Mouse (Mus musculus): ENCODE measurements at regions not wholly inside any gene's neighbourhood (a gene's known extent, or its start where the extent isn't known, plus 50 kb on each side); places are given as distances from the start of the nearest gene placed in this dataset.

GRCm38 (mm10) chr8:53956148-53956547 lies 121.3 kb upstream of the Vegfc start:
- no peak for ATAC-seq (replicated peaks; ENCODE audit: insufficient number of reproducible peaks, insufficient read depth, low FRiP score, low read depth)
- 68% methylated on average over 2 of the region's 2 CpGs for WGBS
- H3K27ac ChIP-seq = no peak overlapping the region

GRCm38 (mm10) chr8:53958548-53958947 lies 118.9 kb upstream of the Vegfc start:
- Histone ChIP-seq H3K9ac (no peak overlapping the region), H3K36me3 (no peaks in the 10 kb centered on the region), H3K4me1 (replicated peaks) (peaks cover 3% of the 10 kb centered on the region; the same call in 1 of the 2 replicates), H3K9me3 (replicated peaks) (no peaks in the 10 kb centered on the region), H3K27ac (peak overlapping the region; percentile 57), H3K4me3 (no peak overlapping the region), H3K27me3 (no peaks in the 10 kb centered on the region), H3K4me2 (no peak overlapping the region)
- WGBS = 8% methylated on average over 1 of the region's 1 CpGs
- peak; percentile 31; the same call in 1 of the 2 replicates for ATAC-seq (replicated peaks; ENCODE audit: insufficient number of reproducible peaks, insufficient read depth, low FRiP score, low read depth)

More at GRCm38 (mm10) chr8:53956148-53956547, 121.3 kb upstream of the Vegfc start:
- no peak overlapping the region for H3K4me2 ChIP-seq
- peaks cover 3% of the 10 kb centered on the region; the same call in 1 of the 2 replicates for H3K4me1 ChIP-seq (replicated peaks)
- no peaks in the 10 kb centered on the region for H3K9me3 ChIP-seq (replicated peaks)
- no peaks in the 10 kb centered on the region for H3K27me3 ChIP-seq
- H3K9ac ChIP-seq = no peak overlapping the region
- no peaks in the 10 kb centered on the region for H3K36me3 ChIP-seq
- no peak overlapping the region for H3K4me3 ChIP-seq

GRCm38 (mm10) chr8:53962993-53963392 lies 114.4 kb upstream of the Vegfc start:
- Histone ChIP-seq H3K4me1 (replicated peaks) (peaks cover 3% of the 10 kb centered on the region; the same call in 1 of the 2 replicates), H3K4me2 (no peak overlapping the region), H3K4me3 (no peak overlapping the region), H3K9ac (no peak overlapping the region), H3K9me3 (replicated peaks) (no peaks in the 10 kb centered on the region), H3K27me3 (no peaks in the 10 kb centered on the region), H3K36me3 (no peaks in the 10 kb centered on the region), H3K27ac (no peak overlapping the region)
- WGBS = 80% methylated on average over 1 of the region's 1 CpGs
- no peak for ATAC-seq (replicated peaks; ENCODE audit: insufficient number of reproducible peaks, insufficient read depth, low FRiP score, low read depth)

- no peak for ATAC-seq (replicated peaks; ENCODE audit: insufficient number of reproducible peaks, insufficient read depth, low FRiP score, low read depth)
- Histone ChIP-seq H3K4me1 (replicated peaks) (no peaks in the 10 kb centered on the region), H3K4me3 (no peak overlapping the region), H3K9me3 (replicated peaks) (no peaks in the 10 kb centered on the region), H3K27me3 (no peaks in the 10 kb centered on the region), H3K4me2 (no peak overlapping the region), H3K27ac (no peak overlapping the region), H3K36me3 (no peaks in the 10 kb centered on the region), H3K9ac (no peak overlapping the region)
- 75% methylated on average over 2 of the region's 2 CpGs for WGBS
Measured at GRCm38 (mm10) chr8:53984296-53984695, 93.1 kb upstream of the Vegfc start.

- no peaks in the 10 kb centered on the region for H3K27me3 ChIP-seq
- H3K9ac ChIP-seq = no peak overlapping the region
- H3K4me3 ChIP-seq = no peak overlapping the region
- H3K4me1 ChIP-seq (replicated peaks) = no peaks in the 10 kb centered on the region
- no peaks in the 10 kb centered on the region for H3K9me3 ChIP-seq (replicated peaks)
- no peak overlapping the region for H3K27ac ChIP-seq
- H3K4me2 ChIP-seq = no peak overlapping the region
- no peaks in the 10 kb centered on the region for H3K36me3 ChIP-seq
- whole genome bisulfite sequencing = 97% methylated on average over 1 of the region's 1 CpGs
- ATAC-seq (replicated peaks; ENCODE audit: insufficient number of reproducible peaks, insufficient read depth, low FRiP score, low read depth) = no peak
Measured at GRCm38 (mm10) chr8:53985685-53986084, 91.7 kb upstream of the Vegfc start.

GRCm38 (mm10) chr8:53994208-53994607 lies 83.2 kb upstream of the Vegfc start:
- Histone ChIP-seq H3K4me2 (no peak overlapping the region), H3K9ac (no peak overlapping the region), H3K36me3 (no peaks in the 10 kb centered on the region), H3K9me3 (replicated peaks) (no peaks in the 10 kb centered on the region; the same call in 1 of the 2 replicates), H3K27me3 (no peaks in the 10 kb centered on the region), H3K4me3 (no peak overlapping the region), H3K27ac (no peak overlapping the region), H3K4me1 (replicated peaks) (no peaks in the 10 kb centered on the region)
- 75% methylated on average over 3 of the region's 3 CpGs for WGBS
- no peak for ATAC-seq (replicated peaks; ENCODE audit: insufficient number of reproducible peaks, insufficient read depth, low FRiP score, low read depth)

DNA sequence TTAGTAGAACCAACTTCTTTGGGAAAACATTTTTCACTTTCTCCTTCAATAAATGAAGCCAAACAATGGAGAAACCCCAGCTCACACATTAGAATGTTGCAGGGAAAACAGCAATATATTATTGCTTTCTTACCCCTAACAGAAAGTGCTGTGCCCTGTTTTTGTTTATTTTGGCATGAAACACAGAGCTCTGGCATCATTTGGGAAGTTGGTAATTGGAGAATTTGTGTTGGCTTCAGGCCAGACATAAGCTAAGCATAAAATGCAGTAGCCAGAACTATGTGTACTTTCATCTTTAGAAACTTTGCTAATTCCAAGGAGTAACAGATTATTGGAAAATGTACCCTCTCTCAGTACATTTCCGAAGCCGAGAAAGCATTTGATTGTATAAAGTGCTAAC lies 79.9 kb upstream of the Vegfc start:
- no peak overlapping the region for H3K4me2 ChIP-seq
- H3K27me3 ChIP-seq = no peaks in the 10 kb centered on the region
- H3K36me3 ChIP-seq = no peaks in the 10 kb centered on the region
- H3K27ac ChIP-seq = no peak overlapping the region
- no peak overlapping the region for H3K4me3 ChIP-seq
- H3K9me3 ChIP-seq (replicated peaks) = no peaks in the 10 kb centered on the region; the same call in 1 of the 2 replicates
- WGBS = 43% methylated on average over 2 of the region's 2 CpGs
- no peak overlapping the region for H3K9ac ChIP-seq
- no peaks in the 10 kb centered on the region for H3K4me1 ChIP-seq (replicated peaks)
- ATAC-seq (replicated peaks; ENCODE audit: insufficient number of reproducible peaks, insufficient read depth, low FRiP score, low read depth) = no peak

DNA sequence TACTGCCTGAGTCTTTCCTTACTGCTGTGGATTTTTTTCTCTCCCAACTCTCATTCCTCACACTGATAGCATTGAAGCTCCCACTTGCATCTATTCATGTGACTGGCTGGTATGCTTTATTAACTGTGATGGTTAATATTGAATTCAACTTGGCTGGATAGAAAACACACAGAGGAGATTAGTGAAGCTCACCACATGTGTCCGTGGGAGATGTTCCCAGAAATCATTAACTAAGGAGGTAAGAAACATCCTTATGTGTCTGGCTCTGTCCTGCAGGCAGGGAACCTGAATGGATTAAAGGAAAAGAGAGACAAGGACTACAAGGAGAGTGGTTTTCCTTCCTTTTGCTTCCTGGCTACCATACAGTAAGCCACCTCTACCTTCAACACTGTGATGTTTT lies 74.5 kb upstream of the Vegfc start:
- H3K27ac ChIP-seq = no peak overlapping the region
- 0 out of 2 replicates have a peak, but pooled peaks cover 2% of the 10 kb centered on the region for H3K4me1 ChIP-seq (replicated peaks)
- no peak overlapping the region for H3K4me3 ChIP-seq
- no peak overlapping the region for H3K4me2 ChIP-seq
- WGBS = 39% methylated on average over 1 of the region's 1 CpGs
- no peaks in the 10 kb centered on the region for H3K9me3 ChIP-seq (replicated peaks)
- no peak overlapping the region for H3K9ac ChIP-seq
- no peaks in the 10 kb centered on the region for H3K27me3 ChIP-seq
- ATAC-seq (replicated peaks; ENCODE audit: insufficient number of reproducible peaks, insufficient read depth, low FRiP score, low read depth) = no peak
- no peaks in the 10 kb centered on the region for H3K36me3 ChIP-seq

- H3K4me2 ChIP-seq = no peak overlapping the region
- H3K9ac ChIP-seq = no peak overlapping the region
- no peaks in the 10 kb centered on the region for H3K36me3 ChIP-seq
- no peaks in the 10 kb centered on the region for H3K4me1 ChIP-seq (replicated peaks)
- no peak overlapping the region for H3K4me3 ChIP-seq
- H3K9me3 ChIP-seq (replicated peaks) = no peaks in the 10 kb centered on the region
- no peak for ATAC-seq (replicated peaks; ENCODE audit: insufficient number of reproducible peaks, insufficient read depth, low FRiP score, low read depth)
- no peaks in the 10 kb centered on the region for H3K27me3 ChIP-seq
- H3K27ac ChIP-seq = no peak overlapping the region
- WGBS = 62% methylated on average over 3 of the region's 3 CpGs
Measured at GRCm38 (mm10) chr8:54014096-54014495, 63.3 kb upstream of the Vegfc start.

GRCm38 (mm10) chr8:54018535-54019165 lies 58.8 kb upstream of the Vegfc start:
- H3K9me3 ChIP-seq (replicated peaks) = no peaks in the 10 kb centered on the region
- no peak for ATAC-seq (replicated peaks; ENCODE audit: insufficient number of reproducible peaks, insufficient read depth, low FRiP score, low read depth)
- no peak overlapping the region for H3K4me2 ChIP-seq
- H3K27ac ChIP-seq = no peak overlapping the region
- no peak overlapping the region for H3K9ac ChIP-seq
- H3K27me3 ChIP-seq = no peaks in the 10 kb centered on the region
- H3K4me1 ChIP-seq (replicated peaks) = no peaks in the 10 kb centered on the region
- no peaks in the 10 kb centered on the region for H3K36me3 ChIP-seq
- no peak overlapping the region for H3K4me3 ChIP-seq
- 79% methylated on average over 3 of the region's 3 CpGs for WGBS

All from heart, embryonic 15.5 days (tissue).